Mouse (Mus musculus) limb, embryonic 10.5 days (tissue): ENCODE results near the gene Oma1. TPM values are rescaled to one million over a fixed set of nuclear protein-coding genes. Genes with fewer than 3 reads are reported as not detected.

Experiments used
- polyA plus RNA-seq: library from polyadenylated mRNA; unstranded; fragments of >200 nt; fragmentation: Nextera tagmentation; extraction: Ambion mirVana; gene quantifications from 2 replicates; pipeline ENCODE4 v1.2.1, GENCODE M21; 2016

Gene Oma1
- polyA plus RNA-seq, 1 experiment from 2014 or later = 16.7 TPM

Other genes with a start within 250 kb of the Oma1 start
- 33.9 and 41.5 TPM in 2 replicates for gene Mier1, start 199.4 kb upstream of the Oma1 start, polyA plus RNA-seq
- 3.2 and 4.4 TPM in 2 replicates for gene Wdr78, start 199.3 kb upstream of the Oma1 start, polyA plus RNA-seq
- gene Slc35d1, start 98.6 kb upstream of the Oma1 start, polyA plus RNA-seq = 10.4 and 10.5 TPM in 2 replicates
- not detected in 2 replicates for gene 4921539E11Rik, start 22.9 kb upstream of the Oma1 start, polyA plus RNA-seq